Comparison of ENCODE assay signal across 16 mouse cellular contexts in the genomic region with DNA sequence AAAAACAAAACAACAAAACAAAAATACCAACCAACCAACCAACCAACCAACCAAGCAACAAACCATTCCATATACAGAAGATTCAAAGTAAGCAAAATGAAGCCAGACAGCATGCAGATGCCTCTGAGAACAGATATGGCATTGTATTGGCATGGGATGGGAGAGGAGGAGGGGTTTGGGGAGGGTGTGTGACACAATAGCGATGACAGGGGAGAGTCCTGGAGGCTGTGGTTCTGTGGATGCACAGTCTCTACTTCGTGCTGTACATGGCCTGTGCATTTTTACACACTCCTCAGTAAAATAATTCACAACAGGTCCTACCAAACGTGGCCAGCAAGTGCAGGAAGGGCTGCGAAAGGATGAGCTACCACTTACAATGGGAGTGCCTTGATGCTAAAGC.
DNase-seq lines count a peak whose midpoint lies in the region; ATAC-seq lines count a peak whose summit lies in the region.
"Had no signal": no experiment of that assay in that cellular context is flagged by ENCODE, and none has a peak within 500 bp of the region (broad histone marks: within the 10 kb centered on the region; RNA-seq: fewer than 3 reads in every experiment).

No protein-coding gene starts in this region.

- H3K4me2 ChIP-seq in kidney, embryonic 16.5 days (replicated peaks; ENCODE audit: low read depth, low read length) = no peak overlapping the region
- H3K4me2 ChIP-seq in neural tube, embryonic 12.5 days (replicated peaks) = no peak overlapping the region
- no peak overlapping the region for H3K4me2 ChIP-seq in neural tube, embryonic 15.5 days
- H3K4me2 ChIP-seq in hindbrain, embryonic 14.5 days (replicated peaks) = no peak overlapping the region
- H3K4me2 ChIP-seq: embryonic facial prominence, embryonic 15.5 days; heart, embryonic 12.5 days had no signal

- peaks cover 20% of the 10 kb centered on the region; the same call in 1 of the 2 replicates for H3K4me1 ChIP-seq in kidney, embryonic 16.5 days (ENCODE audit: insufficient read depth, low read length)
- peaks cover 23% of the 10 kb centered on the region for H3K4me1 ChIP-seq in neural tube, embryonic 12.5 days
- H3K4me1 ChIP-seq in neural tube, embryonic 15.5 days = peaks cover 13% of the 10 kb centered on the region
- peaks cover 14% of the 10 kb centered on the region for H3K4me1 ChIP-seq in hindbrain, embryonic 14.5 days (replicated peaks; ENCODE audit: control insufficient read depth, insufficient read depth, low read length)

- ATAC-seq in kidney, embryonic 16.5 days (ENCODE audit: low FRiP score, low TSS enrichment) = peak; percentile 39
- peak; percentile 68; the same call in 1 of the 2 replicates for ATAC-seq in neural tube, embryonic 12.5 days (ENCODE audit: low FRiP score, low read depth)
- ATAC-seq in neural tube, embryonic 15.5 days (ENCODE audit: low FRiP score) = no peak
- ATAC-seq in hindbrain, embryonic 14.5 days (ENCODE audit: low FRiP score) = peak; percentile 46; the same call in 1 of the 2 replicates

- no peak overlapping the region for H3K9ac ChIP-seq in kidney, embryonic 16.5 days (replicated peaks; ENCODE audit: low read length)
- no peak overlapping the region for H3K9ac ChIP-seq in neural tube, embryonic 12.5 days
- H3K9ac ChIP-seq in neural tube, embryonic 15.5 days (replicated peaks) = no peak overlapping the region
- no peak overlapping the region for H3K9ac ChIP-seq in hindbrain, embryonic 14.5 days
- H3K9ac ChIP-seq: embryonic facial prominence, embryonic 15.5 days; heart, embryonic 12.5 days; liver, embryonic 14.5 days had no signal

- H3K4me3 ChIP-seq in kidney, embryonic 16.5 days (ENCODE audit: low read length) = no peak overlapping the region
- H3K4me3 ChIP-seq in neural tube, embryonic 12.5 days = no peak overlapping the region
- no peak overlapping the region for H3K4me3 ChIP-seq in neural tube, embryonic 15.5 days (replicated peaks)
- no peak overlapping the region for H3K4me3 ChIP-seq in hindbrain, embryonic 14.5 days (replicated peaks; ENCODE audit: low read length)
- H3K4me3 ChIP-seq: embryonic facial prominence, embryonic 15.5 days; heart, embryonic 12.5 days had no signal

- DNase-seq in kidney, adult 18-20 months = no peak
- no peak for DNase-seq in hindbrain, embryonic 14.5 days (ENCODE audit: low spot score)
- DNase-seq in urinary bladder, postnatal 25 days (ENCODE audit: low spot score) = no peak
- no peak for DNase-seq in thymus, postnatal 36 days
- DNase-seq: adrenal gland, postnatal 25 days; kidney, adult 2 months; left cerebral cortex, postnatal 4 days; lung, postnatal 10 days; thymus, postnatal 25 days had no signal

- 66% methylated on average over 4 of the region's 4 CpGs for WGBS in kidney, embryonic 16.5 days
- 32% methylated on average over 4 of the region's 4 CpGs for WGBS in neural tube, embryonic 12.5 days
- WGBS in neural tube, embryonic 15.5 days = 33% methylated on average over 4 of the region's 4 CpGs
- WGBS in hindbrain, embryonic 14.5 days = 31% methylated on average over 4 of the region's 4 CpGs

- H3K9me3 ChIP-seq in kidney, embryonic 16.5 days (ENCODE audit: low read length) = no peaks in the 10 kb centered on the region
- no peaks in the 10 kb centered on the region for H3K9me3 ChIP-seq in neural tube, embryonic 12.5 days
- no peaks in the 10 kb centered on the region for H3K9me3 ChIP-seq in neural tube, embryonic 15.5 days (replicated peaks)
- H3K9me3 ChIP-seq in hindbrain, embryonic 14.5 days (ENCODE audit: control insufficient read depth, low read length) = no peaks in the 10 kb centered on the region
- H3K9me3 ChIP-seq: embryonic facial prominence, embryonic 15.5 days; heart, embryonic 12.5 days had no signal

- no peak overlapping the region for H3K27ac ChIP-seq in kidney, embryonic 16.5 days (ENCODE audit: low read length)
- H3K27ac ChIP-seq in neural tube, embryonic 12.5 days = no peak overlapping the region
- H3K27ac ChIP-seq in neural tube, embryonic 15.5 days (replicated peaks) = no peak overlapping the region; the same call in 1 of the 2 replicates
- no peak overlapping the region for H3K27ac ChIP-seq in hindbrain, embryonic 14.5 days
- H3K27ac ChIP-seq: embryonic facial prominence, embryonic 15.5 days; liver, embryonic 14.5 days had no signal

- no peaks in the 10 kb centered on the region for H3K36me3 ChIP-seq in kidney, embryonic 16.5 days (ENCODE audit: insufficient read depth, low read length)
- no peaks in the 10 kb centered on the region for H3K36me3 ChIP-seq in neural tube, embryonic 12.5 days
- no peaks in the 10 kb centered on the region for H3K36me3 ChIP-seq in neural tube, embryonic 15.5 days
- no peaks in the 10 kb centered on the region for H3K36me3 ChIP-seq in hindbrain, embryonic 14.5 days (replicated peaks; ENCODE audit: control insufficient read depth, insufficient read depth)
- H3K36me3 ChIP-seq: embryonic facial prominence, embryonic 15.5 days; G1E had no signal

- no peaks in the 10 kb centered on the region for H3K27me3 ChIP-seq in kidney, embryonic 16.5 days (ENCODE audit: insufficient read depth, low read length)
- no peaks in the 10 kb centered on the region for H3K27me3 ChIP-seq in neural tube, embryonic 12.5 days (replicated peaks)
- H3K27me3 ChIP-seq in neural tube, embryonic 15.5 days (replicated peaks) = no peaks in the 10 kb centered on the region
- no peaks in the 10 kb centered on the region for H3K27me3 ChIP-seq in hindbrain, embryonic 14.5 days (ENCODE audit: control insufficient read depth, insufficient read depth, low read length)
- H3K27me3 ChIP-seq: embryonic facial prominence, embryonic 15.5 days; heart, embryonic 12.5 days had no signal
